Mouse (Mus musculus) CD4-positive, CD25-positive, alpha-beta regulatory T cell, adult 9 weeks (primary cell): ENCODE results near the gene Mdga1. TPM values are rescaled to one million over a fixed set of nuclear protein-coding genes. Genes with fewer than 3 reads are reported as not detected.

Experiments used
- polyA plus RNA-seq: library from polyadenylated mRNA; unstranded; fragments of 100-300 nt; shearing (Covaris generic); gene quantifications from one replicate; pipeline ENCODE4 v1.2.1, GENCODE M21; 2017

Gene Mdga1
- polyA plus RNA-seq, result not detected

GRCm38 (mm10) chr17:29970037-29970555, at the start of gene Mdga1:
TSS of gene Mdga1 (minus strand) at chr17:29970087.

GRCm38 (mm10) chr17:30004203-30005102, 34.6 kb upstream of the Mdga1 start, which contains the start of gene Zfand3:
TSS of gene Zfand3 (plus strand) at chr17:30004733.

Other genes with a start within 250 kb of the Mdga1 start
- gene Zfand3, start 34.6 kb upstream of the Mdga1 start, polyA plus RNA-seq, result 19.6 TPM